Mouse (Mus musculus): ENCODE measurements around the gene Fthl17c. TPM values are rescaled to one million over a fixed set of nuclear protein-coding genes. Genes with fewer than 3 reads are reported as not detected.
"Not testable (repeated sequence)": the region's sequence is repeated elsewhere in the genome, so short reads cannot be mapped to it uniquely, and the experiment has no call there.

Gene Fthl17c
- polyA plus RNA-seq (2016; fragmentation: Nextera tagmentation; extraction: Ambion mirVana), result not detected in 2 replicates

DNA sequence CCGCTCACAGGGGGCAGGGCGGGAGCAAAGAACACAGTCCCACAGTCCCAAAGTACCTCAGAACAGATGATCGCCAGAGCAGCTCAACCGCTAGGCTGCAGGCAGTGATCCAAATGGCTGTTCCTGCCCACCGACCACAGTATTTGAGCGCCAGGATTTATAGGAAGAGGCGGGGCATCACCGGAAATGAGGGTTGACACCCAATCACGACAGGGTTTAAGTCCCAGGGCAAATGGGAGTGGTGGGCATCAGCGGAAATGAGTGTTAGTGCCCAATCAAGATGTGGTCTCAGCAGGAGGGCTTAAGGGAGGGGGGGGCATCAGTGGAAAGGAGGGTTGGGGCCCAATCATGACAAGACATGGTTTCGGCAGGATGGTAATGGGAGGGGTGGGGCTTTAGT is at the start of gene Fthl17c:
Fthl17c (minus strand) TSS at position 101 of the 400 bp plus-strand sequence.
- DNase-seq (ENCODE audit: low spot score); H3K27ac ChIP-seq; H3K4me3 ChIP-seq; H3K36me3 ChIP-seq; H3K4me1 ChIP-seq; H3K27me3 ChIP-seq (ENCODE audit: low read depth, poor library complexity, severe bottlenecking); H3K9me3 ChIP-seq (replicated peaks): not testable (repeated sequence)
- no CpG with 5 or more reads among the region's 11 CpGs for WGBS

DNA sequence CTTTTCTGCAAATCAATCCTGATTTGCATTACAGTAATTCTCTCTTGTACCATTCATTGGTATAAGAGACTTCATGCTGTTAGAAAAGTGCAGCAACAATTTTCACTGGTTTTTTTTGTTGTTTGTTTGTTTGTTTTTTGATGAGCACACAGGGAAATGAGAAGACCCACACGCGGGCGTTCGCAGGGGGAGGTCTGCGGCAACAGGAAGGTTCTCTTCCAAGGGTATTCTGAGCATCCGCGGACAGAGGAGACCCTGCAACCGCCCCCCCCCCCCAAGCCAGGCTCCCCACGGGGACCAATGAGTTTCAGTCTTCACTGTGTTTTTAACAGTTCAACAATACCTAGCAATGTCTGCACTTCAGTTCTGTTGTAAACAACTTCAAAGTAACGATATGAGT is 43.1 kb upstream of the Fthl17c start:
- H3K9me3 ChIP-seq (replicated peaks), result no peaks in the 10 kb centered on the region; the same call in 1 of the 2 replicates
- 65% methylated on average over 10 of the region's 10 CpGs for WGBS

DNA sequence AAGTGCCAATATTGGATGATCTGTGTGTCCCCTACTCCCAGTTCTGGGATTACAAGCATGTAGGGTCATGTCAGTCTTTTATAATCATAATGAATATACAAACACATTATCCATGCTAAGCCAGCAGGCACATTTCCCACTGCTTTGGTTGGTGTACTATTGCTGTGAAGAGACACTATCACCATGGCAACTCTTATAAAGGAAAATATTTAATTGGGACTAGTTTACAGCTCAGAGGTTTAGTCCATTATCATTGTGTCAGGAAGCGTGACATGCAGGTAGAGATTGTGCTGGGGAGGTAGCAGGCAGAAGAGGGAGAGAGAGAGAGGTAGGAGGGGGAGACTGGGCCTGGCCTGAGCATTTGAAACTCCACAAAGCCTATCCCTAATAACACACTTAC is 39.7 kb upstream of the Fthl17c start:
- H3K4me3 ChIP-seq, result no peak overlapping the region
- DNase-seq (ENCODE audit: low spot score), result no peak
- 92% methylated on average over 1 of the region's 1 CpGs for WGBS
- no peaks in the 10 kb centered on the region for H3K27me3 ChIP-seq (ENCODE audit: low read depth, poor library complexity, severe bottlenecking)
- H3K36me3 ChIP-seq, result no peaks in the 10 kb centered on the region
- H3K27ac ChIP-seq, result no peak overlapping the region
- H3K4me1 ChIP-seq, result no peaks in the 10 kb centered on the region
- H3K9me3 ChIP-seq (replicated peaks), result no peaks in the 10 kb centered on the region

More for the DNA sequence above, 43.1 kb upstream of the Fthl17c start:
- Histone ChIP-seq H3K4me3 (no peak overlapping the region), H3K27ac (no peak overlapping the region), H3K36me3 (no peaks in the 10 kb centered on the region), H3K4me1 (no peaks in the 10 kb centered on the region), H3K27me3 (ENCODE audit: low read depth, poor library complexity, severe bottlenecking) (no peaks in the 10 kb centered on the region)
- DNase-seq (ENCODE audit: low spot score), result no peak

DNA sequence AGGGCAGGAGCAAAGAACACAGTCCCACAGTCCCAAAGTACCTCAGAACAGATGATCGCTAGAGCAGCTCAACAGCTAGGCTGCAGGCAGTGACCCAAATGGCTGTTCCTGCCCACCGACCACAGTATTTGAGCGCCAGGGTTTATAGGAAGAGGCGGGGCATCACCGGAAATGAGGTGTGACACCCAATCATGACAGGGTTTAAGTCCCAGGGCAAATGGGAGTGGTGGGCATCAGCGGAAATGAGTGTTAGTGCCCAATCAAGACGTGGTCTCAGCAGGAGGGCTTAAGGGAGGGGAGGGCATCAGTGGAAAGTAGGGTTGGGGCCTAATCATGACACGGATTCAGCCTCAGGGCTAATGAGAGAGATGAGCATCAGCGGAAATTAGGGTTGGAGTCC is 10.3 kb upstream of the Fthl17c start, which contains the start of gene Fthl17d:
Fthl17d (minus strand) TSS at position 101 of the 400 bp plus-strand sequence.
- not testable (repeated sequence) for H3K36me3 ChIP-seq; H3K27me3 ChIP-seq (ENCODE audit: low read depth, poor library complexity, severe bottlenecking); H3K27ac ChIP-seq; H3K4me1 ChIP-seq; DNase-seq (ENCODE audit: low spot score); H3K4me3 ChIP-seq; H3K9me3 ChIP-seq (replicated peaks)
- no CpG with 5 or more reads among the region's 9 CpGs for WGBS

DNA sequence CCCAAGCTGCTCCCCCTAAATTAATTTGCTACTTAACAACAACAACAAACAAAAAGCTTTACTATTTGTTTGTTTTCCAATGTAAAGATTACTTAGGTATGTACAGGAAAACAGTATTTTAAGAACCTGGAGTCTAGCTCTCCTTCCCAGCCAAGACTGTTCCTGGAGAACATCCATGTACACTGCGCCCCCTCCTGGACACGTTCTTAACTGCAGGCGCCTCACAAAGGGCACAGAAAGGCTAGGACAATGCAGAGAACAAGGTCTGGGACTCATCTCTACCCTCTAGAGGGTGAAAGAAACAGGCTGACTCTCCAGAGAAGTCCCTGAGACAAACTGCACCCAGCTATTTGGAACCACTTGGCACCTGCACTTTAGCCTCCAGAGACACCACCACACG is 11.7 kb downstream of the Fthl17c start:
- not testable (repeated sequence) for H3K27me3 ChIP-seq (ENCODE audit: low read depth, poor library complexity, severe bottlenecking)
- WGBS, result 48% methylated on average over 4 of the region's 4 CpGs

DNA sequence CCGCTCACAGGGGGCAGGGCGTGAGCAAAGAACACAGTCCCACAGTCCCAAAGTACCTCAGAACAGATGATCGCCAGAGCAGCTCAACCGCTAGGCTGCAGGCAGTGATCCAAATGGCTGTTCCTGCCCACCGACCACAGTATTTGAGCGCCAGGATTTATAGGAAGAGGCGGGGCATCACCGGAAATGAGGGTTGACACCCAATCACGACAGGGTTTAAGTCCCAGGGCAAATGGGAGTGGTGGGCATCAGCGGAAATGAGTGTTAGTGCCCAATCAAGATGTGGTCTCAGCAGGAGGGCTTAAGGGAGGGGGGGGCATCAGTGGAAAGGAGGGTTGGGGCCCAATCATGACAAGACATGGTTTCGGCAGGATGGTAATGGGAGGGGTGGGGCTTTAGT is 13.5 kb downstream of the Fthl17c start, which contains the start of gene Fthl17b:
Fthl17b (minus strand) TSS at position 101 of the 400 bp plus-strand sequence.
- H3K4me3 ChIP-seq; DNase-seq (ENCODE audit: low spot score); H3K9me3 ChIP-seq (replicated peaks); H3K36me3 ChIP-seq; H3K4me1 ChIP-seq; H3K27ac ChIP-seq; H3K27me3 ChIP-seq (ENCODE audit: low read depth, poor library complexity, severe bottlenecking): not testable (repeated sequence)
- WGBS, result 95% methylated on average over 4 of the region's 11 CpGs

More for the DNA sequence above, 11.7 kb downstream of the Fthl17c start:
- not testable (repeated sequence) for H3K27ac ChIP-seq; H3K9me3 ChIP-seq (replicated peaks); DNase-seq (ENCODE audit: low spot score); H3K36me3 ChIP-seq; H3K4me3 ChIP-seq; H3K4me1 ChIP-seq

DNA sequence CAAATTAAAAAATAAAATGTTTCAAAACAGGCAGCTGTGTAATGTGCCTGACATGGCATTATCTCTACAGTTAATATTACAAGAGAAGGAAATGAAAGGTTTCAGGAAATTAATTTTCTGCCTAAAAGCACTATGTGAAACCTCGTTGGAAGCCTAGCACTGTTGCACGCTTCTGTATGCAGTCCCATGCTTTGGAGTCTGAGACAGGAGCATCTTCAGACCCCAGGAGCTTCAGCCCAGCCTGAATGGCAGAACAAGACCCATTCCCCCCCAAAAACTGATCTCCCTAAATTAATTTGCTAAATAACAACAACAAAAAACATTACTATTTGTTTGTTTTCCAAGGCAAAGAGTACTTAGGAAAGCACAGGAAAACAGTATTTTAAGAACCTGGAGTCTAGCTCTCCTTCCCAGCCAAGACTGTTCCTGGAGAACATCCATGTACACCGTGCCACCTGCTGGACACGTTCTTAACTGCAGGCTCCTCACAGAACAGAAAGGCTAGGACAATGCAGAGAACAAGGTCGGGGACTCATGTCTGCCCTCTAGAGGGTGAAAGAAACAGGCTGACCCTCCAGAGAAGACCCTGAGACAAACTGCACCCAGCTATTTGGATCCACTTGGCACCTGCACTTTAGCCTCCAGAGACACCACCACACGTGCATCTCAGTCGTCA is 28.1 kb downstream of the Fthl17c start:
- H3K36me3 ChIP-seq; H3K4me3 ChIP-seq; H3K27ac ChIP-seq; H3K9me3 ChIP-seq (replicated peaks); H3K4me1 ChIP-seq; H3K27me3 ChIP-seq (ENCODE audit: low read depth, poor library complexity, severe bottlenecking): not testable (repeated sequence)
- peak; percentile 74 for DNase-seq (ENCODE audit: low spot score)
- WGBS, result 20% methylated on average over 7 of the region's 7 CpGs

DNA sequence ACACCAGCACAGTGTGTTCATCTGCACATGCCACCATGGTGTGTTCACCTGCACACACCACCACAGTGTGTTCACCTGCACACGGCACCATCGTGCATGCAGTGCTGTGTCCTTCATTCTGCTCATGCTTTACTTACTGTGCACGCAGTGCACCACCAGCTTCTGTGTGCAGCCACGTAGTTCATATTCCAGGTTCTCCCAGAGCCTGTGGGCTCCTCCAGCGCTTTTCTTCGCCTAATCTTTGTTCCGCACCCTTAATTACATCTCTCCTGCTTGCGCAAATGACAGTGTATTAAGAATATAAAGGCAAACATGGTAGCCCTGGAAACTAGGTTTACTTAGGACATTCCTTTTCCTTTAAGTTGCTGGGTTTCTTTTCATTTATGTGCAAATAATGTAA is 32.3 kb downstream of the Fthl17c start:
- H3K4me1 ChIP-seq, result no peaks in the 10 kb centered on the region
- no peak overlapping the region for H3K27ac ChIP-seq
- no peaks in the 10 kb centered on the region for H3K36me3 ChIP-seq
- H3K4me3 ChIP-seq, result no peak overlapping the region
- no peaks in the 10 kb centered on the region for H3K9me3 ChIP-seq (replicated peaks)
- DNase-seq (ENCODE audit: low spot score), result no peak
- 86% methylated on average over 8 of the region's 8 CpGs for WGBS
- H3K27me3 ChIP-seq (ENCODE audit: low read depth, poor library complexity, severe bottlenecking), result no peaks in the 10 kb centered on the region

DNA sequence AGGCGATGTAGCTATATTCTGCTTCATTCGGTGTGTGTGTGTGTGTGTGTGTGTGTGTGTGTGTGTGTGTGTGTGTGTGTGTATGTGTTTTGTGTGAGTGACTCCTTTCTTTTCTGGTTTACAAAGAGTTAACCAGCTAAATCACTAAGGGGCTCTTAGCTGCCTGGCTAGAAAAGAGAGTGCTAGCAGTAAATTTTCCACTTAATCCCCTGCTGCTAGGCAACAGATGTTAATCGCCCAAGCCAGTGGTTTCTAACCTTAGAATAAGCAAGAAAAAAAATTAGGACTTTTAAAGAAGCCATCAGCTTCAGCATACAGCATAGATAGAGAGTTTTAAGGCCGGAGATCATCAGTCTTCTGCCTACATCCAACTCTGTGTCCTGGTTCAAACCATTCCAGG is 49.1 kb downstream of the Fthl17c start:
- Histone ChIP-seq H3K9me3 (replicated peaks) (no peaks in the 10 kb centered on the region), H3K27me3 (ENCODE audit: low read depth, poor library complexity, severe bottlenecking) (no peaks in the 10 kb centered on the region), H3K36me3 (no peaks in the 10 kb centered on the region), H3K4me3 (no peak overlapping the region), H3K4me1 (no peaks in the 10 kb centered on the region), H3K27ac (no peak overlapping the region)
- DNase-seq (ENCODE audit: low spot score), result no peak
- WGBS, result 43% methylated on average over 4 of the region's 4 CpGs

Other genes with a start within 250 kb of the Fthl17c start
- gene Ssx9, start 228.1 kb downstream of the Fthl17c start, polyA plus RNA-seq (2016; fragmentation: Nextera tagmentation; extraction: Ambion mirVana), result not detected in 2 replicates
- gene Ssxb5, start 172.9 kb downstream of the Fthl17c start, polyA plus RNA-seq (2016; fragmentation: Nextera tagmentation; extraction: Ambion mirVana), result not detected in 2 replicates
- not detected in 2 replicates for gene Gm6592, start 132.6 kb downstream of the Fthl17c start, polyA plus RNA-seq (2016; fragmentation: Nextera tagmentation; extraction: Ambion mirVana)
- gene Gm5751, start 102.3 kb downstream of the Fthl17c start, polyA plus RNA-seq (2016; fragmentation: Nextera tagmentation; extraction: Ambion mirVana), result not detected in 2 replicates
- 3.8 and 5.7 TPM in 2 replicates for gene B630019K06Rik, start 84.2 kb downstream of the Fthl17c start, polyA plus RNA-seq (2016; fragmentation: Nextera tagmentation; extraction: Ambion mirVana)
- gene Fthl17b, start 13.6 kb downstream of the Fthl17c start, polyA plus RNA-seq (2016; fragmentation: Nextera tagmentation; extraction: Ambion mirVana), result not detected in 2 replicates
- not detected in 2 replicates for gene Fthl17d, start 10.2 kb upstream of the Fthl17c start, polyA plus RNA-seq (2016; fragmentation: Nextera tagmentation; extraction: Ambion mirVana)
- gene Fthl17e, start 56.9 kb upstream of the Fthl17c start, polyA plus RNA-seq (2016; fragmentation: Nextera tagmentation; extraction: Ambion mirVana), result not detected in 2 replicates
- not detected in 2 replicates for gene Fthl17f, start 86.5 kb upstream of the Fthl17c start, polyA plus RNA-seq (2016; fragmentation: Nextera tagmentation; extraction: Ambion mirVana)
- not detected in 2 replicates for gene 4930402K13Rik, start 128.0 kb upstream of the Fthl17c start, polyA plus RNA-seq (2016; fragmentation: Nextera tagmentation; extraction: Ambion mirVana)
- gene Lancl3, start 223.3 kb upstream of the Fthl17c start, polyA plus RNA-seq (2016; fragmentation: Nextera tagmentation; extraction: Ambion mirVana), result 0.09 and 0.18 TPM in 2 replicates

Data from limb, embryonic 10.5 days (tissue).